Mouse (Mus musculus): ENCODE data around the gene Stra6.

- TF ChIP-seq POLR2A (IDR thresholded peaks at IDR 0.05; ENCODE audit: low read depth, low read length) = no peak
- no peak for TF ChIP-seq CTCF (IDR thresholded peaks at IDR 0.05; ENCODE audit: extremely low read depth, insufficient read depth, insufficient read length, insufficient replicate concordance)
Observed at GRCm38 (mm10) chr9:58165779-58166178, 102.2 kb downstream of the Stra6 start.

All from spleen, adult 2 months (tissue).